Mouse (Mus musculus) spleen, postnatal 36 days (tissue): ENCODE measurements around the gene Hsd17b14.
"Not testable (repeated sequence)": the region's sequence is repeated elsewhere in the genome, so short reads cannot be mapped to it uniquely, and the experiment has no call there.

Source experiments
- DNase-seq, 2 experiments: peaks; one replicate each; pipeline ENCODE4 v3.0.0; 2022; ENCODE audit warnings: low spot score in 2 of 2, mixed read lengths in 1 of 2

Hsd17b14 gene

GRCm38 (mm10) chr7:45527169-45527568 lies 27.5 kb upstream of the Hsd17b14 start:
- DNase-seq = not testable (repeated sequence)

- peak in 1 of 2 experiments; percentile 25 for DNase-seq
Measured at GRCm38 (mm10) chr7:45529461-45529860, 25.2 kb upstream of the Hsd17b14 start.

DNA sequence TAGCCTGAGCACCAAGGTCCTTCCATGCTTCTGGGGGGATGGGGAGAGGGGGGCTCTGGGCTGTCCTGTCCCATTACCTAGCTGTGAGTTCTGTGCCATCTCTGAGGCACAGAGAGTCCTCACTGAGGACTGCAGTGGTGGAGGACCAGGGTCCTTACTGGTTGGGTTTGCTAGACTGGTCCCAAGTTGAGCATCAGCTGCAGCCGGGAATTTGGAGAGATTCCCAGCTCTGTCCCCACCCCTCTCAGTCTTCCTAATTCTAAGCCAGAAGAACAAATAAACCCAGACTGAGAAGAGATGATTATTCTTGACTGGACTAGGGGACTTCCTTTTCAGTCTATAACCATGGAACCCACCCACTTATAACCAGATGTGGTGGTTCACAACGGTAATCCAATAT lies 24.1 kb upstream of the Hsd17b14 start:
- DNase-seq = no peak

GRCm38 (mm10) chr7:45535676-45536075 lies 19.0 kb upstream of the Hsd17b14 start:
- DNase-seq = no peak

- DNase-seq = no peak
Measured at GRCm38 (mm10) chr7:45537602-45538001, 17.1 kb upstream of the Hsd17b14 start.

DNA sequence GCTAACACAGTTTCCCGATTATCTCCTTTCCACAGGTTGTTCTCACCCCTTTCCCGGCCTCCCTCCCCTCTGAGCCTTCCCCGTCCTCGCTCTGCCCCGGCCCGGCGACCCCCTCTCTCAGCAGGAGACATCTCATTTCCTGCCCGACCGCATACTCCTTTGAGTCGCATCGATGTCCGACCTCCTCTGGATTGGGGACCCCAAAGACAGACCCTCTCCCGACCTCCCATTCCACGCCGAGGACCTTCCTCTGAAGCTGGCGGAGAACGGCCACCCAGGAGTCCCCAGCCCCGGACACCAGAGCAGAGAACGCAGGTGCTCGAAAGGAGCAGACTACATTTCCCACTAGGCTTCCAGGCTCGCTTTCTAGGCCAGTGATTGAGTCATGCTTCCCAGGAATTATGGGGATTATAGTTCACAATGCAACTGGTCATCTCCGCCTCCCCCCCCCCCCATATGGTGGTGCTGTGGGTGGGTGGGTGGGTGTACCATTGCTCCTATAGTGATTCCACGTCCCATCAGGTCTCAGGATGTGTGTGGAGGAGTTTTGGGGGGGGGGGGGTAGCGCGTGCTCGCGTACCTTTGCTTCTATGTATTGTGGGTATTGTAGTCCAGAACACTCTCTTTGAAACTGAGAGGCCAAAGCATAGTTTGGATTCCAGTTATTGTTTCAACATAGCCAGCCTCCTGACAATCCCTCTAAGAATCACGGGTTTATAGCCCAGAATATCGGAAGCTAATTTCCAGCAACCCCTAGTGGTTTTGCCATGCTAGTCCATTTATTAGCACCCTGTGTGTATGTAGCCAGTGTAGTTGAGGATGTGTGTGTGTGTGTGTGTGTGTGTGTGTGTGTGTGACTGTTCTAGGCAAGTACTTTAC lies 16.3 kb upstream of the Hsd17b14 start:
- no peak for DNase-seq

- no peak for DNase-seq
Measured at GRCm38 (mm10) chr7:45539095-45539494, 15.6 kb upstream of the Hsd17b14 start.

GRCm38 (mm10) chr7:45540213-45540612 lies 14.5 kb upstream of the Hsd17b14 start:
- DNase-seq = no peak

- no peak for DNase-seq
Measured at GRCm38 (mm10) chr7:45544525-45544924, 10.2 kb upstream of the Hsd17b14 start.

- no peak for DNase-seq
Measured at GRCm38 (mm10) chr7:45549641-45550436, 4.9 kb upstream of the Hsd17b14 start.

- DNase-seq = no peak
Measured at GRCm38 (mm10) chr7:45550821-45551511, 3.7 kb upstream of the Hsd17b14 start.

- DNase-seq = no peak
Measured at GRCm38 (mm10) chr7:45551512-45551883, 3.2 kb upstream of the Hsd17b14 start.

- no peak for DNase-seq
Measured at GRCm38 (mm10) chr7:45553519-45553918, 1.2 kb upstream of the Hsd17b14 start.

- no peak for DNase-seq
Measured at GRCm38 (mm10) chr7:45553990-45554389, 703 bp upstream of the Hsd17b14 start.

DNA sequence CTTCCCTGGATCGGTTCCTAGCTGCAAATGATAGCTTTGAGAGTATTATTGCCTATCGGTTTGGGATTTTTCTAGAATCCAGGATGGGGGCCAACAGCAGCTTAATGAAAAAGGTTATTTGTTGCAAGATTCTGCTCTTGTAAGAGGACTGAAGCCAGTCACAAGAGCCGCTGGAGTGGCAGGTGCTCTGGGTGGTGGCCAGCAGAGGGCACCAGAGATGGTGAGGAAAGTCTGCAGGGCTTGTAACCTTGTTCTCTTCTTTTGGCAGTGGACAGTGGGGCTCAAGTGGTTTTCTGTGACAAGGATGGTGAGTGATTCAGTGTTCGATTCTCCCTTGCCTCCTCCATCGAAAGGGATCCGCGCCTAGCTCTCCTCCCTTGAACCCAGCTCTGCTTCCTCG lies 1.1 kb downstream of the Hsd17b14 start:
- peak; percentile 71 to 77 for DNase-seq

DNA sequence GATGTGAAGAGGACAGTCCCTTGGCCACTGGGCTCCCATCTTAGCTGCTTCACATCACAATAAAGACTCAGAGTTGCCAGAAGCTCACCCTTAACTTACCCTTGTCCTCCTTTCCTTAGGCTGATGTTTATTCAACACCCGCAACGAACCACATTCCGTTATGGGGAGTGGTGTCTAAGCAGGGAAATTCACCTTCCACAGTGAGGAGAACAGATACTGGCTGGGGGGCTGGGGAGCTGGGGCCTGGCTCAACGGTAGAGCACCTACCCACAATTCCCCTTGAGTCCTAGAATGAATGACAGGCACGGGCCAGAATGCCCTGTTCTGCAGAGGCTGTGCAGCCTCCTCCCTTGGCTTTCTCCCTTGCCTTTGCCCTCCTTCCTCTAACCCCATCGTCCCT lies 4.2 kb downstream of the Hsd17b14 start:
- no peak for DNase-seq

DNA sequence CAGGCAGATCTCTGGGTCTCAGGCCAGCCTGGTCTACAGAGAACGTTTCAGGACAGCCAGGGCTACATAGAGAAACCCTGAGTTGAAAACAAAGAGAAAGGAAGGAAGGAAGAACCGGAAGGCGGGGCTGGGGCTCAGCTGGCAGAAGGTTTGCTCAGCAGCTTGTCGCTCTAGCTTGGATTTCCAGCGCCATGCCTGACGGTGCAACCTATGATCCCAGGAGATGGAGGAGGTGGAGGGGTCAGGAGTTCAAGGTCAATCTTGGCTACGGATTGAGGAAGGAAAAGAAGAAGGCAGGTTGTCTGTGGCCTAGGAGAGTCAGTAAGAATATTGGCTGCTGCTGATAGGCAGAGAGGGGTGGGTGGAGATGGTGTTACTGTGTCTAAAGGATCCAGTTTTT lies 5.5 kb downstream of the Hsd17b14 start:
- DNase-seq = no peak

DNA sequence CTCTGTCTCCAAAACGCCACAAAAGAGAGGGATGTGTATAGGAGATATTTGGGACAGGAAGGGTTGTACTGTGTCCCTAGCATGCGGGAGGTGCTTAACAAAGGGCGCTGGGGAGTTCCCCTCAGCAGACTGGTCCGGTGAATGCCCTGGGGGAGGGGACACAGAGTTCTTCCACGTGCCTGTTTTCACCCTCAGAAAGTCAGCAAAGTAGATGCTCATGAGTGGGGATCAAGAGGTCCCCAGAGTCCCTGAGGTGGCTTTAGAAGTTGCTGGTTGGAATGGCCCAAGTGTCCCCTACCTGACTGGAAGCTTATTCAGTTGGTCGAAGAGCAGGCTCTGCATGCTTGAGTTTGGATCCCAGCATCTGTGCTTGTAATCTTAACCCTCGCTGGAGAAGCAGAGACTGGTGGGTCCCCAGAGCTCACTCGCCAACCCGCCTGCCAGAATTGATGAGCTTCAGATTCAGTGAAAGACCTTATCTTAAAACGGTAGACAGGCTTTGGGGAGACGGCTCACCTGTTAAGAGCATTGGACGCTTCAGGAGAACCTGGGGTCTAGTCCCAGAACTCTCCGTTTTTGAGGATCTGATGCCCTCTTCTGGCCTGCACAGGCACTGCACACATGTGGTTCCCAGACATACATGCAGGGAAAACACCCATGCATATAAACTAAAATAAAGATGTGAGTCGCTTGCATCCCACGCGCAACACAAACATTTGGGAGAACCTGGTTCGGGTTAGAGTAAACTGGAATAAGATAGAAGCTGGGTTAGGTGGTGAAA lies 6.3 kb downstream of the Hsd17b14 start:
- DNase-seq = peak; percentile 65 to 76

DNA sequence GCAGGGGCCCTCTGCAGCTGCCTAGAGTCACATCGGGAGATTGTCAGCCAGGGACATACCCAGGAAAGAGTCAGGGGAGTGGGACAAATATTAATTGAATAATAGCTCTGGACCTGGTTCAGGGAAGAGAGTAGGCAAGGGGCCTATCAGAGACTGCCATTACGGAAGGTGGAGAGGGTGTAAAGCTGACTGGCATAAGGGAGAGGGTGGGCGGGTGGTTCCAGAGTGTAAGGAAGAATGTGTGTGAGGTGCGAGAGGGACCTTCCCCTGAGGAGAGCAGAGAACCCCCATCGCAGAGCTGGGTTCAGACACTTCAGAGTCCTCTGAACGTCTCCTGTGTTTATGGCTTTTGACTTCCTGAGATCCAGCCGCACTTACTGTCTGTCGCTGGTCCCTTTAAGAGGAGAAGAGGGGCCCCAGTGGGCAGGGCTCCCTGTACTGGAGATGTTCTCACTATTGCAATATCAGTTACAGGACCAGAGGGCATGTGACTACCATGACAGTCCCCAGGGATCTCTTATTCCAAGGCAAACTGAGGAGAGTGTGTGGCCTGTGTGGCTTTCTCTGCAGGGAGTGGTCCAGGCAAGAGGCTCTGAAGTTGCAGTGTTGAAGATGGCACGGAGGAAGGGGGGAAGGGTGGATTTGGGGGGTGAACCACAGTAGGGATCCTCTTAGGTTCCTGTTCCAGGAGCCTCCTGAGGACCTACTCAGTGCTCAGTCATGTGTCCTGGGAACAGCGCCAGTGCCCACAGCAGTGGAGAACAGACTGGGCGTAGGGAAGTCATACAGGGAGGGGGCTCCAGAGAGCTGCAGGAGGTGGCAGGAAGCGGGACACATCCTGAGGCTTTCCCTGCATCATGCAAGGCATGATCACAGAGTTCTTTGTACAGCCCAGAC lies 7.2 kb downstream of the Hsd17b14 start:
- DNase-seq = no peak

DNA sequence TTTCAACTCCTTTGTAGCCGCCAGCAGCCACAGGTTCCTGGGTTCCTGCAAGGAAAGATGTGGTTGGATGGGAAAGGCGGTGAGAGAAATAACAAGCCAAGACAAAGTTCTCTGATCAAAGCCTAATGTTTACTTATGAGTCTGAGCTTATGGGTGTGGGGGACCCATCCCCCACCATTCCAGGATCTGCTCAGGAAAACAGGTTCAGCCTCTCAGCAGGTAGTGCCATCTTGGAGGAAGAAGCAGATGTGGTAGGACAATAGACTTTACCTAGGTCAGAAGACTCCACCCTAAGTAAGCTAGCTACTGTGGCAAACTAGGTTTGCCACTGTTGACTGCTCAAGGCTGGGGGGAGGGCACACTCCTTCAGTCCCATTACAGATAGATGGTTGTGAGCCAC lies 10.1 kb downstream of the Hsd17b14 start:
- DNase-seq = no peak
